Mouse (Mus musculus) cortical plate, adult 2 months (tissue): ENCODE results near the gene Cdc42bpa.

Experiments used
- CTCF ChIP-seq: fragments of 200-500 bp; IDR thresholded peaks from 2 replicates; pipeline ENCODE4 v1.5.1; 2011; ENCODE audit warnings: mild to moderate bottlenecking, control low read depth, low read length; ENCODE audit not compliant: insufficient read depth; ENCODE audit errors: extremely low read depth
- POLR2A ChIP-seq: fragments of 200-500 bp; IDR thresholded peaks from 2 replicates; pipeline ENCODE4 v1.6.1; 2011; ENCODE audit warnings: mild to moderate bottlenecking, low read length, control low read depth; ENCODE audit not compliant: insufficient read depth; ENCODE audit errors: extremely low read depth

- TF ChIP-seq CTCF, result no peak
- TF ChIP-seq POLR2A, result no peak
These were observed 188.3 kb downstream of the Cdc42bpa start for GRCm38 (mm10) chr1:180148563-180148962.
